Mouse (Mus musculus) E14TG2a.4 (cell line): ENCODE measurements around the gene Trim68.
A peak's percentile ranks its signal among the peaks of the same experiment; 100 is the strongest.

Source experiments
- CTCF ChIP-seq: conservative IDR thresholded peaks from 2 replicates; pipeline ENCODE4 v1.5.1; 2014; ENCODE audit warnings: low read length
- NANOG ChIP-seq: IDR thresholded peaks from 2 replicates; pipeline ENCODE4 v1.6.1; 2014; ENCODE audit warnings: borderline replicate concordance, low read length, mixed read lengths
- POU5F1 ChIP-seq: IDR thresholded peaks from 2 replicates; pipeline ENCODE4 v1.6.1; 2014; ENCODE audit warnings: low read length, borderline replicate concordance

- TF ChIP-seq CTCF (peak; percentile 17), POU5F1 (no peak), NANOG (no peak)
Measured at GRCm38 (mm10) chr7:102636665-102637064, 50.5 kb downstream of the Trim68 start.
